Mouse (Mus musculus) erythroblast, embryonic 14.5 days (primary cell): ENCODE data around the gene Fam32a. TPM values are rescaled to one million over a fixed set of nuclear protein-coding genes. Genes with fewer than 3 reads are reported as not detected.

Experiments
- H3K27me3 ChIP-seq: 2 replicates; pipeline ENCODE4 v1.6.1; 2012; ENCODE audit warnings: inconsistent platforms; ENCODE audit not compliant: control insufficient read depth
- H3K36me3 ChIP-seq: 2 replicates; pipeline ENCODE4 v1.6.1; 2012; ENCODE audit warnings: mild to moderate bottlenecking, inconsistent platforms; ENCODE audit not compliant: control insufficient read depth
- H3K4me1 ChIP-seq: 2 replicates; pipeline ENCODE4 v1.6.1; 2012; ENCODE audit warnings: inconsistent platforms; ENCODE audit not compliant: control insufficient read depth
- H3K4me3 ChIP-seq: replicated peaks from 2 replicates; pipeline ENCODE3; 2012; ENCODE audit warnings: moderate library complexity, mild to moderate bottlenecking, inconsistent platforms
- H3K9me3 ChIP-seq: 2 replicates; pipeline ENCODE4 v1.6.1; 2012; ENCODE audit warnings: low read length, inconsistent platforms, mixed read lengths; ENCODE audit not compliant: control insufficient read depth
- GATA1 ChIP-seq: IDR thresholded peaks from 2 replicates; pipeline ENCODE4 v1.6.1; 2012; ENCODE audit warnings: low read length, inconsistent platforms, mixed read lengths
- TAL1 ChIP-seq: IDR thresholded peaks from 3 replicates; pipeline ENCODE4 v1.6.1; 2012; ENCODE audit warnings: low read length, inconsistent platforms, mixed read lengths
- polyA plus RNA-seq: library from polyadenylated mRNA; stranded (reverse); fragments of >175 nt; gene quantifications from 2 replicates; pipeline ENCODE4 v1.2.3, GENCODE M21; 2012

Gene Fam32a
- polyA plus RNA-seq, 1 experiment, result 8.4 TPM

DNA sequence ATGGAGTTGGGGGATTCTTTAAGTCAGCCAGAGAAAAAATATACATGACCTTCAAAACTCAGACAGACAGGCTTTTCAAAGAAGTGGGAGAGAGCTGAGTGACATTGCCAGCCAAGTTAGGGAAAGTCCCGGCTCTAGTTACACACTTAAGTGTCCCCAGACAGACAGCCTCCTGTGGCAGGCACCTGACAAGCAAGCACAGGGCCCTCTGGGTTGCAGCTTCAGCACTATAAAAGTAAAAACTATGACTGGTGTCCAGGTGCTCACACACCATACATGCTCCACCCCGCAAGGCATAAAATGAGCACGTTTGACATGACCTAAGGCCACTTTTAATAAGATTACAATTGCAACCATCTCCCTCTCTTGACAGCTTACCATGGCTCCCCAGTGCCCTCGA, 41.1 kb downstream of the Fam32a start:
- Histone ChIP-seq H3K4me3 (no peak overlapping the region), H3K27me3 (no peaks in the 10 kb centered on the region), H3K9me3 (no peaks in the 10 kb centered on the region), H3K4me1 (no peaks in the 10 kb centered on the region), H3K36me3 (peaks cover 13% of the 10 kb centered on the region)
- no peak for TF ChIP-seq GATA1

DNA sequence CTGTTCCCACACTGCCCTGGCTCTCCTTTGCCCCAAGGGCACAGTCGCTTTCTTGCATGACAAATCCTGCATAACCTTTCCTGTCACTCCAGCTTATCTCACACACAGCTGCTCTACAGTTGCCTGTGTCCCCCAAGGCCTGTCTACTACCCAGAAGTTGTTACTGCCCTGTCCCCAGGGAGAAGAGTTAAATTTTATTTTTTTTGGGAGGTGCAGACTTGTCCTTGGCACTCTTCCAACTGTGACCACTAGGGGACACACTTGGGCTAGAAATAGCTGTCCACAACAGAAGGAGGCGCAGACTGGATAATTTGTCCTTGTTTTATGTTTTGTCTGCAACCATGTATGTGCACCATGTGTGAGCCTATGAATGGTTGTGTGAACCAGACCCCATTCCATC, 41.5 kb downstream of the Fam32a start:
- no peak for TF ChIP-seq TAL1
- TF ChIP-seq GATA1, result no peak
- Histone ChIP-seq H3K27me3 (no peaks in the 10 kb centered on the region), H3K9me3 (no peaks in the 10 kb centered on the region), H3K4me3 (no peak overlapping the region), H3K36me3 (peaks cover 8% of the 10 kb centered on the region), H3K4me1 (no peaks in the 10 kb centered on the region)

DNA sequence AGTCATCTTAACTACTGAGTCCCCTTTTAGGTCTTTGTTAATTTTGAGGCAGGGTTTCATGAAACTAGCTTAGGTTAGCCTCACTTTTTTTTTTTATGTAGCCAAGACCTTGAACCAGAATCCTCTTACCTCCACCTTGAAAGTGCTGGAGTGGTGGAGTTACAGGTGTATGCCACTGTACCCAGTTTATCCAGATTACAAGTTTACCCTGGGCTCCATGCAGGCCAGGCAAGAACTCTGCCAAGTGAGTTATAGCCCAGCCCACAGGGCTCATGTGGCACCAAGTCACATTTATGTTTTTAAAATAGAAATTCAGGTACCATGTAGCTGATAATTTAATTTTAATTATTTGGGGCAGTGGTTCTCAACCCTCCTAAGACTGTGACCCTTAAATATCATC, 41.9 kb downstream of the Fam32a start:
- Histone ChIP-seq H3K36me3 (peaks cover 7% of the 10 kb centered on the region), H3K9me3 (no peaks in the 10 kb centered on the region), H3K27me3 (no peaks in the 10 kb centered on the region), H3K4me1 (no peaks in the 10 kb centered on the region), H3K4me3 (no peak overlapping the region)
- no peak for TF ChIP-seq GATA1
- TF ChIP-seq TAL1, result no peak

DNA sequence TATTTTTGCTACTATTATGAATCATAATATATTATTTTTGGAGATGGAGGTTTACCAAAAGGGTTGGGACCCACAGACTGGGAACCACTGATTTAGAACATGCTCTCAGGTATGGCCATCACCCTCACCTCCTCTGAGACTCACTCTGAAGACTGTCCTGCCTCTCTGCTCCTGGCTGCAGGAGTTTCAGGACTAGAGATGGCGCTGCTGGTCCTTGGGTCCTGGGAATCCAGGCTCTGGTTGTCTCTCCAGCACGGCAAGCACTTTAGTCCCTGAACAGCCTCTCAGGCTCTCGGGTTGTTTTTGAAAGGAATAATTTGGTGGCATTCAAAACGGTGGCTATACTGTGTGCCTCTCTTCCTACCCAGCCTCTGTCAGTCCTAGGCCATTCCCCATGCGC, 42.3 kb downstream of the Fam32a start:
- TF ChIP-seq GATA1, result no peak
- TF ChIP-seq TAL1, result no peak
- H3K4me3 ChIP-seq, result no peak overlapping the region
- H3K36me3 ChIP-seq, result peaks cover 5% of the 10 kb centered on the region
- no peaks in the 10 kb centered on the region for H3K4me1 ChIP-seq
- H3K27me3 ChIP-seq, result no peaks in the 10 kb centered on the region
- H3K9me3 ChIP-seq, result no peaks in the 10 kb centered on the region

DNA sequence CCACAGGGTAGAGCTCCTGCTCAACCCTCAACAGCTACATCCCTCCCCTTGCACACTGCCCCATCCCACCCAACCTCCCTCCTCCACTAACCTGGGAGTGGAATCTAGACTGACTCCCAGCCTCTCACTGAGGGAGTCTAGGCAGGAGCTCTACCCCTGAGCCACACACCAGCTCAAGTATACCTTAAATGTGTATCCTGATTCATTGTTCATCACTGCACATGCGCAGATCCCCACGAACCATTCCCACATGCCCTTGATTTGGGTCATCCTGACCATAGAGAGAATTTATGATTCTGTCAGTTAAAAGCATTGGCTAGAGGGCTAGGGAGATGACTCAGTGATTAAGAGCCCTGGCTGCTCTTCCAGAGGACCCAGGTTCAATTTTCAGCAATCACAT, 43.2 kb downstream of the Fam32a start:
- Histone ChIP-seq H3K27me3 (0 out of 2 replicates have a peak, but pooled peaks cover 2% of the 10 kb centered on the region), H3K4me1 (no peaks in the 10 kb centered on the region), H3K36me3 (no peaks in the 10 kb centered on the region), H3K9me3 (no peaks in the 10 kb centered on the region), H3K4me3 (no peak overlapping the region)
- no peak for TF ChIP-seq GATA1
- TF ChIP-seq TAL1, result no peak

DNA sequence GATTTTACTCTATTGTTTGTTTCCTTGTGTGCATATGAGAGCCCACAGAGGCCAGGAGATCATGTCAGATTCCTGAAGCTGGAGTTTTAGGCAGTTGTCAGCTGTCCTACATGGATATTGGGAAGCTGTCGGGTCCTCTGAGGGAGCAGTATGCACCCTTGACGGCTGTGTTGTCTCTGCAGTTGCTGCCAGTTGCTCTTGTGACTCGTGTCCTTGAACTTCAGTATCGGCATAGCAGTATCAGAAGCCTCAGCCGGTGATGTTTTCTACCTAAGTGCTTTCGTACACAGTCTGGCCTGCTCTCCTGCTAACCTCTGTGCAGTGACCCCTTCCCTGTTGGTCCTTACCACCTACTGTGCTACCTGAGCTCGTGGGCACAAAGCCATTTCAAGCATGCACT, 43.9 kb downstream of the Fam32a start:
- H3K36me3 ChIP-seq, result no peaks in the 10 kb centered on the region
- no peak overlapping the region for H3K4me3 ChIP-seq
- no peak for TF ChIP-seq GATA1
- TF ChIP-seq TAL1, result no peak
- H3K27me3 ChIP-seq, result peaks cover 6% of the 10 kb centered on the region
- H3K4me1 ChIP-seq, result peaks cover 4% of the 10 kb centered on the region
- H3K9me3 ChIP-seq, result no peaks in the 10 kb centered on the region

DNA sequence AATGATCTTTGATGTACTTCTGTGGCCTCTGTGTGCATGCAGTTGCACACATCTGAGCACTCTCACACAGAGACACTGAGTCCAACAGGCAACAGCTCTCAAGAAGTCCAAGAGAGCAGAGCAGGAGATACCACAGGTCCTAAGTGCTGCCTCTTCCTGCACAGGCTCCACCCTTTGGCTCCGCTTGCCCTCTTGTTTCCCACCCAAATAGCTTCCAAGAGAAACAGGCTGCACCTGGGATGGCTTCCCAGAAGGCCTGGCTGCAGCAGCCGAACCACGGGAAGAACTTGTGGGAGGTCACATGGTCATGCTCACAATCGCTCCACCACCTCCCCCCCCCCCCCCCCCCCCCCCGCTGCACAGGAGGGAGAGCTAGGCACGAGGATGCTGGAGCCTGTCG, 45.8 kb downstream of the Fam32a start:
- H3K36me3 ChIP-seq, result no peaks in the 10 kb centered on the region
- no peaks in the 10 kb centered on the region for H3K9me3 ChIP-seq
- TF ChIP-seq GATA1 (no peak), TAL1 (no peak)
- peaks cover 10% of the 10 kb centered on the region for H3K27me3 ChIP-seq
- H3K4me3 ChIP-seq, result no peak overlapping the region
- H3K4me1 ChIP-seq, result peaks cover 9% of the 10 kb centered on the region

DNA sequence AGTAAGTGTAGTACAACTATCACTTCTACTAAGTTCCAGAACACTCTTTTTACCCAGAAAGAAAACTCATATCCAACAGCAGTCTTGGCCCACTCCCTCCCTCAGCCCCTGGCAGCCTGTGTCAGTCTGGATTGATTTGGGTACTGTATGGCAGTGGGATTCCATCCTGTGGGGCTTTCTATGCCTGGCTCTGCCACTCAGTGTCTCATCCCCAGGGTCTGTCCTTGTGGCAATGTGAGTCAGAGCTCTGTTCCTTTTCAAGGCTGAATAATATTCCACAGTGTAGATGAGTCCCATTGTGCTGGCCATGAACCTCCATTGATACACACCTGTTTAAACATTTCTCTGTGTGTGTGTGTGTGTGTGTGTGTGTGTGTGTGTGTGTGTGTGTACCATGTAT, 47.1 kb downstream of the Fam32a start:
- no peak overlapping the region for H3K4me3 ChIP-seq
- H3K9me3 ChIP-seq, result no peaks in the 10 kb centered on the region
- no peaks in the 10 kb centered on the region for H3K36me3 ChIP-seq
- TF ChIP-seq GATA1 (no peak), TAL1 (no peak)
- H3K4me1 ChIP-seq, result peaks cover 18% of the 10 kb centered on the region
- peaks cover 10% of the 10 kb centered on the region for H3K27me3 ChIP-seq

DNA sequence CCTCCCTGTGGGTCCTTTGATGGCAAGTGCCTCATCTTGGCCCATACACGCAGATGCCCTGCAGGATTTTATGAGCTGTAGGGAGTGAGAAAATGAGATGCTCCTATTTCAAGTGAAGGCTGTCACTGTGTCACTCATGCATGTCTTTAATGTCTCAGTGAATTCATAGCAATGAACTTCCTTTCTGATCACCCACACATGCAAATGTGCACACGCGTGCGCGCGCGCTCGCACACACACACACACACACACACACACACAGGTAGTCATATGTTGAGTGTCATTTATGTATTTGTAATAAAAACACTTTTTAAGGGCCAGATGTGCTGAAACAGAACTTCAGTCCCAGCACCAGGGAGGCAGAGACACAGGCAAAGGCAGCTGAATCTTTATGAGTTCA, 47.6 kb downstream of the Fam32a start:
- Histone ChIP-seq H3K27me3 (peaks cover 10% of the 10 kb centered on the region), H3K4me3 (no peak overlapping the region), H3K9me3 (no peaks in the 10 kb centered on the region), H3K4me1 (peaks cover 21% of the 10 kb centered on the region), H3K36me3 (no peaks in the 10 kb centered on the region)
- TF ChIP-seq GATA1, result no peak
- no peak for TF ChIP-seq TAL1

DNA sequence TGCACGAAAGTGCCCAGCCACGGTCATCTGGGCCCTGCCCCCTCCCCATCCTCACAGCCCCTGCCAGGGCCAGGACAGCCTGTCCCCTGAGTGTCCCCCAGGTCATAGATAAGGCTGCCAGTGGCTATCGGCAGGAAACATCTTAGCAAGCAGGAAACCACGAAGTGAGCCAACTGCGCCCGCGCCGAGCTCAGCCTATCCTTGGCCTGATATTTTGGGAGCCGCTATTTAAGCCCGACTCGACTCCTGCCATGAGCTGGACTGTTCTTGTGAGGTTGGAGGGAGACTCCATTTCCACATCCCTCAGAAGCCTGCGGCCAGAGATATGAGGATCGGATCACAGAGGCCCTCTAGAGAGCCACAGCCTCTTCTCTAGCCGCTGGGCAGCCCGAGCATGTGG, 48.8 kb downstream of the Fam32a start:
- no peak for TF ChIP-seq TAL1
- no peak for TF ChIP-seq GATA1
- Histone ChIP-seq H3K4me1 (peaks cover 23% of the 10 kb centered on the region), H3K9me3 (peaks cover 2% of the 10 kb centered on the region; the same call in 1 of the 2 replicates), H3K27me3 (peaks cover 10% of the 10 kb centered on the region), H3K4me3 (peak overlapping the region; percentile 7), H3K36me3 (no peaks in the 10 kb centered on the region)
